Mouse (Mus musculus): Measurements from ENCODE around the gene Mknk2. TPM values are rescaled to one million over a fixed set of nuclear protein-coding genes. Genes with fewer than 3 reads are reported as not detected.

Gene Mknk2
- polyA plus RNA-seq, 2 experiments, result 58.7 to 59.7 TPM

GRCm38 (mm10) chr10:80656863-80657623 lies 20.9 kb downstream of the Mknk2 start, which contains the start of gene Btbd2:
Gene Btbd2 (minus strand): TSS chr10:80657071.
- Histone ChIP-seq H3K9me3 (ENCODE audit: control insufficient read depth, low read length) (no peaks in the 10 kb centered on the region), H3K4me2 (ENCODE audit: low read depth) (peak within 1 kb of the TSS; percentile 74), H3K27ac (peak within 1 kb of the TSS; percentile 72), H3K4me3 (ENCODE audit: insufficient read depth in 1 of 2, low read depth in 2 of 2, low read length in 2 of 2) (peak within 1 kb of the TSS; percentile 68 to 78), H3K27me3 (ENCODE audit: control insufficient read depth, insufficient read depth, low read length) (no peaks in the 10 kb centered on the region), H3K36me3 (replicated peaks; ENCODE audit: control insufficient read depth, insufficient read depth, low read depth) (no peaks in the 10 kb centered on the region), H3K9ac (replicated peaks) (peak within 1 kb of the TSS; percentile 76), H3K4me1 (replicated peaks; ENCODE audit: control insufficient read depth in 2 of 2, insufficient read depth in 2 of 2, low read length in 1 of 2) (peaks cover 22 to 32% of the 10 kb centered on the region in 2 experiments)
- TF ChIP-seq EP300 (IDR thresholded peaks at IDR 0.05; ENCODE audit: low read depth) (no peak), CTCF (IDR thresholded peaks at IDR 0.05; ENCODE audit: low read depth) (no peak)
- DNase-seq (ENCODE audit: low read depth in 3 of 3, low spot score in 3 of 3) (peak in 2 of 3 experiments; percentile 62 to 63), ATAC-seq (ENCODE audit: insufficient read depth) (peak; percentile 49)
- WGBS (ENCODE audit: insufficient replicate concordance), result 31% methylated on average over 15 of the region's 15 CpGs

- Histone ChIP-seq H3K4me2 (ENCODE audit: low read depth) (peak overlapping the region; percentile 74), H3K9ac (replicated peaks) (peak overlapping the region; percentile 76), H3K4me3 (ENCODE audit: insufficient read depth in 1 of 2, low read depth in 2 of 2, low read length in 2 of 2) (peak overlapping the region; percentile 68 to 78), H3K9me3 (ENCODE audit: control insufficient read depth, low read length) (no peaks in the 10 kb centered on the region), H3K27ac (peak overlapping the region; percentile 72), H3K4me1 (replicated peaks; ENCODE audit: control insufficient read depth in 2 of 2, insufficient read depth in 2 of 2, low read length in 1 of 2) (peaks cover 22 to 32% of the 10 kb centered on the region in 2 experiments), H3K36me3 (replicated peaks; ENCODE audit: control insufficient read depth, insufficient read depth, low read depth) (no peaks in the 10 kb centered on the region), H3K27me3 (ENCODE audit: control insufficient read depth, insufficient read depth, low read length) (no peaks in the 10 kb centered on the region)
- TF ChIP-seq EP300 (IDR thresholded peaks at IDR 0.05; ENCODE audit: low read depth), result no peak
- no peak for TF ChIP-seq CTCF (IDR thresholded peaks at IDR 0.05; ENCODE audit: low read depth)
- DNase-seq (ENCODE audit: low read depth in 3 of 3, low spot score in 3 of 3) (peak; percentile 88 to 90 (median 88)), ATAC-seq (ENCODE audit: insufficient read depth) (peak; percentile 72)
- WGBS (ENCODE audit: insufficient replicate concordance), result 2% methylated on average over 71 of the region's 72 CpGs
These were observed 21.6 kb downstream of the Mknk2 start for GRCm38 (mm10) chr10:80656130-80656862.

- DNase-seq (ENCODE audit: low read depth in 3 of 3, low spot score in 3 of 3) (no peak), ATAC-seq (ENCODE audit: insufficient read depth) (peak; percentile 14; the same call in 1 of the 2 replicates)
- TF ChIP-seq CTCF (IDR thresholded peaks at IDR 0.05; ENCODE audit: low read depth), result no peak
- no peak for TF ChIP-seq EP300 (IDR thresholded peaks at IDR 0.05; ENCODE audit: low read depth)
- 3% methylated on average over 12 of the region's 12 CpGs for WGBS (ENCODE audit: insufficient replicate concordance)
- Histone ChIP-seq H3K36me3 (replicated peaks; ENCODE audit: control insufficient read depth, insufficient read depth, low read depth) (no peaks in the 10 kb centered on the region), H3K9ac (replicated peaks) (peak overlapping the region; percentile 76), H3K27ac (peak overlapping the region; percentile 50; the same call in 1 of the 2 replicates), H3K9me3 (ENCODE audit: control insufficient read depth, low read length) (no peaks in the 10 kb centered on the region), H3K4me3 (ENCODE audit: insufficient read depth in 1 of 2, low read depth in 2 of 2, low read length in 2 of 2) (peak overlapping the region; percentile 68 to 78), H3K4me1 (replicated peaks; ENCODE audit: control insufficient read depth in 2 of 2, insufficient read depth in 2 of 2, low read length in 1 of 2) (peaks cover 22 to 32% of the 10 kb centered on the region in 2 experiments), H3K27me3 (ENCODE audit: control insufficient read depth, insufficient read depth, low read length) (no peaks in the 10 kb centered on the region), H3K4me2 (ENCODE audit: low read depth) (peak overlapping the region; percentile 74)
These were observed 22.3 kb downstream of the Mknk2 start for GRCm38 (mm10) chr10:80655406-80656129.

- H3K4me2 ChIP-seq (ENCODE audit: low read depth), result no peak overlapping the region
- no peak overlapping the region for H3K4me3 ChIP-seq (ENCODE audit: insufficient read depth in 1 of 2, low read depth in 2 of 2, low read length in 2 of 2)
- H3K9me3 ChIP-seq (ENCODE audit: control insufficient read depth, low read length), result no peaks in the 10 kb centered on the region
- DNase-seq (ENCODE audit: low read depth in 3 of 3, low spot score in 3 of 3) (no peak), ATAC-seq (ENCODE audit: insufficient read depth) (no peak)
- H3K36me3 ChIP-seq (replicated peaks; ENCODE audit: control insufficient read depth, insufficient read depth, low read depth), result no peaks in the 10 kb centered on the region
- no peaks in the 10 kb centered on the region for H3K27me3 ChIP-seq (ENCODE audit: control insufficient read depth, insufficient read depth, low read length)
- no peak overlapping the region for H3K27ac ChIP-seq
- peaks cover 22 to 32% of the 10 kb centered on the region in 2 experiments for H3K4me1 ChIP-seq (replicated peaks; ENCODE audit: control insufficient read depth in 2 of 2, insufficient read depth in 2 of 2, low read length in 1 of 2)
- WGBS (ENCODE audit: insufficient replicate concordance), result 80% methylated on average over 6 of the region's 6 CpGs
- no peak overlapping the region for H3K9ac ChIP-seq (replicated peaks)
- no peak for TF ChIP-seq EP300 (IDR thresholded peaks at IDR 0.05; ENCODE audit: low read depth)
- TF ChIP-seq CTCF (IDR thresholded peaks at IDR 0.05; ENCODE audit: low read depth), result no peak
These were observed 23.0 kb downstream of the Mknk2 start for GRCm38 (mm10) chr10:80654866-80655265.
